Mouse (Mus musculus) layer of hippocampus, adult 11-12 months (tissue): ENCODE results near the gene Eva1a.

Experiments
- DNase-seq: peaks from one replicate; pipeline ENCODE4 v3.0.0; 2022; ENCODE audit warnings: low spot score

Gene Eva1a

GRCm38 (mm10) chr6:82127827-82128226, 87.0 kb downstream of the Eva1a start:
- DNase-seq, result no peak

DNA sequence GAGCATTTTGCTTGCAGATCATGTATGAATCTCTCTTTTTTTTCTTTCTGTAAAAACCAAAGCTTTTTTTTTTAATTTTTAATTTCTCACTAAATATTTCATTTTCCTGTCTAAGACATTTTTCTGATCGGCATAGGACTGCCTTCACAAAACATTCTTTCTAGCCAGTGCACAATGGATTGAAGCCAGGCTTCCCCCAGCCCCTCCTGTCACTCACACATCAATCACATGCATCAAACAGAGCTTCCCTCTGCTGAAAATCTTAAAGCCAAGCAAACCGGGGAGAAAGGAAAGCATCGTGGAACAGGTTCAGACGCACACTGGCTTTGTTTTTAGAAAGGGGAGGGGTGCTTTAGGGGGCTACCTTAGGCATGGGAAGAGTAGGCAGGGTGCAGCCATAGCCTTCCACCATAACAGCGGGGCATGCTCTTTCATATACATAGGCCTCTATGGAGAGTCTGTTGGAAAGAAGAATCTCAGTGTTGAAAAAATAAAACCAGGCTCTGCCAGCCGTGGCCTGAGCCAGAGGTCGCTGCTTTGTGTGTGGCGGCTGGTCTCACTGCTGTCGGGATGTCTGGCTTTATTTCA, 88.9 kb downstream of the Eva1a start:
- no peak for DNase-seq

GRCm38 (mm10) chr6:82132876-82133591, 92.2 kb downstream of the Eva1a start:
- DNase-seq, result no peak

DNA sequence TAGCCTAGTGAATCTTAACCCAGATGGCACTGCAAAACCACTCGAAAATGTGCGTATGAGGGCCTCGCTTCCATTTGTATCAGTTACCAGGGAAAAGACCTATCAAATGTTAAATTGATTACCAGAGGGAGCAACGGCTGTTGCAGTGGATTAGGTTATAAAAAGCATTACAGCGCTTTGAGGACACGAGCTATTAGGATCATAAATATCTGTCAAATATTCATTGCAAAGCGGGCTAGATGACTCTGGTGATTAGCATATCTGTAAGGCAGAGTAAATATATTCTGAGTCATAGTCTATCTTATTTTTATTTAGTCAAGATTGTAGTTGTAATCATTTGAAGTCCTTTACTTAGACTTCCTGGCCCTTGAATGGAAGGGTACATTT, 92.7 kb downstream of the Eva1a start:
- no peak for DNase-seq

- DNase-seq, result no peak
Measured at GRCm38 (mm10) chr6:82135959-82136712, 95.3 kb downstream of the Eva1a start.
